Mouse (Mus musculus): Measurements from ENCODE around the gene Ss18l2. TPM values are rescaled to one million over a fixed set of nuclear protein-coding genes. Genes with fewer than 3 reads are reported as not detected.

Ss18l2 gene
- polyA plus RNA-seq, 1 experiment from 2014 or later = 186 TPM

DNA sequence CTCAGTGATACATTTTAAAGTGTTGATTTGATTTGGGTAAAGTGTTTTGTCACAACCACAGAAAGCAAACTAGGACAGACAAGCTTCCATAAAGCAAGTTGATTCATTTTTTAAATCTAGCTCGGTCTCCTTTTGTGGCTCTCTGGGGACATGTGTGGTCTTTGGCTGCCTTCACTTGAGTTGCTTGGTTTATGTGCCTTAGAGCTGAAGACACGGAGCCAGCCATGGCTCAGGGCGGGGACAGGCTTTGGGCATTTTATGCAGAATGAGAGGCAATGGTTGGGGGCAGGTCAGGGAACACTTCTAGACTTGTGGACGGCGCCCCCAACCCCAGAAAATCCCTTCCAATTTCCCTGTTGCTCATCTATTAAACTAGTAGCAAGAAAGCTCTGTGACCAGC lies 36.4 kb upstream of the Ss18l2 start:
- DNase-seq (ENCODE audit: low spot score) (no peak), ATAC-seq (no peak)
- H3K27ac ChIP-seq (ENCODE audit: low read depth, low read length) = no peak overlapping the region
- no peaks in the 10 kb centered on the region for H3K9me3 ChIP-seq (replicated peaks; ENCODE audit: control insufficient read depth, low read length)
- H3K27me3 ChIP-seq (replicated peaks; ENCODE audit: control insufficient read depth, insufficient read depth, low read length) = 0 out of 2 replicates have a peak, but pooled peaks cover 3% of the 10 kb centered on the region
- H3K36me3 ChIP-seq (ENCODE audit: control insufficient read depth, insufficient read depth, low read length) = no peaks in the 10 kb centered on the region
- H3K4me2 ChIP-seq (ENCODE audit: low read length) = no peak overlapping the region
- H3K9ac ChIP-seq (ENCODE audit: low read length) = no peak overlapping the region
- H3K4me1 ChIP-seq (ENCODE audit: control insufficient read depth, insufficient read depth, low read length) = 0 out of 2 replicates have a peak, but pooled peaks cover 6% of the 10 kb centered on the region
- no peak overlapping the region for H3K4me3 ChIP-seq (ENCODE audit: low read depth, low read length)
- WGBS = 86% methylated on average over 5 of the region's 5 CpGs

DNA sequence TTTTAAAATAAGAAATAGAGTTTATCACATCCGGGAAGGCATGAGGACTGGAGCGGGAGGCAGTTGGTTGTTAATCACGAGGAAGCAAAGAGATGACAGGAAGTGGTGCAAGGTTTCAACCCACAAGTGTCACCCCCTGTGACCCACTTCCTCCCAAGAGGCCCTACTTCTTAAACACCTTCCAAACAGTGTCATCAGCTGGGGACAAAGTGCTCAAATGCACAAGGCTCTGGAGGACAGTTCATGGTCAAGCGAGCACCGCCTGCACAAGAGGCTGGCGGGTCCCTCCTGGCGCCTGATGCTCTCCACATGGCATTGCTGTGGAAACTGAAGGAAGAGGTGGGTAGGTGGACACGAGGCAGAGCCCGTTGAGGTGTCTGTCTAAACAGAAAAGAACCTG lies 35.1 kb upstream of the Ss18l2 start:
- Histone ChIP-seq H3K36me3 (ENCODE audit: control insufficient read depth, insufficient read depth, low read length) (no peaks in the 10 kb centered on the region), H3K9ac (ENCODE audit: low read length) (no peak overlapping the region), H3K27me3 (replicated peaks; ENCODE audit: control insufficient read depth, insufficient read depth, low read length) (0 out of 2 replicates have a peak, but pooled peaks cover 3% of the 10 kb centered on the region), H3K9me3 (replicated peaks; ENCODE audit: control insufficient read depth, low read length) (no peaks in the 10 kb centered on the region), H3K4me3 (ENCODE audit: low read depth, low read length) (no peak overlapping the region), H3K4me2 (ENCODE audit: low read length) (no peak overlapping the region), H3K4me1 (ENCODE audit: control insufficient read depth, insufficient read depth, low read length) (no peaks in the 10 kb centered on the region; the same call in 1 of the 2 replicates), H3K27ac (ENCODE audit: low read depth, low read length) (no peak overlapping the region)
- ATAC-seq (no peak), DNase-seq (ENCODE audit: low spot score) (no peak)
- WGBS = 87% methylated on average over 9 of the region's 9 CpGs

DNA sequence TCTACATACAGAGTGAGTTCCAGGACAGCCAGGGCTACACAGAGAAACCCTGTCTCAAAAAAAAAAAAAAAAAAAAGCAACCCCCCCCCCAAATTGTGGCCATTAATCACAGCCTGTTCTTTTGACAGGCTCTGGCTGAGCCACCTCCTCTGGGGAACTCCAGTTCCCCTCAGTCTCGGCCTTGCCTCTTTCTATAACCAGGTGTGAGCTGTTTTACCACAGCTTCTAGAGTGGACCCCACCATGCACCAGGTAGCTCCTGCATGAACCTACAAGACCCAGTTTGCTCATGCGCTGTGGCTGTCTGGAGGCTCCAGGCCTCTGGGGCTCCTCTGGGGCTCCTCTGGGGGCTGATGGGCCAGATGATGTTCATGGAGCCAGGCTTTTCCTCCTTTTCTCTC lies 34.6 kb upstream of the Ss18l2 start:
- H3K9me3 ChIP-seq (replicated peaks; ENCODE audit: control insufficient read depth, low read length) = no peaks in the 10 kb centered on the region
- no peak for ATAC-seq
- no peaks in the 10 kb centered on the region for H3K36me3 ChIP-seq (ENCODE audit: control insufficient read depth, insufficient read depth, low read length)
- no peak overlapping the region for H3K9ac ChIP-seq (ENCODE audit: low read length)
- H3K27ac ChIP-seq (ENCODE audit: low read depth, low read length) = no peak overlapping the region
- no peak overlapping the region for H3K4me2 ChIP-seq (ENCODE audit: low read length)
- no peak for DNase-seq (ENCODE audit: low spot score)
- WGBS = 95% methylated on average over 2 of the region's 2 CpGs
- no peaks in the 10 kb centered on the region; the same call in 1 of the 2 replicates for H3K4me1 ChIP-seq (ENCODE audit: control insufficient read depth, insufficient read depth, low read length)
- H3K27me3 ChIP-seq (replicated peaks; ENCODE audit: control insufficient read depth, insufficient read depth, low read length) = 0 out of 2 replicates have a peak, but pooled peaks cover under 1% of the 10 kb centered on the region
- no peak overlapping the region for H3K4me3 ChIP-seq (ENCODE audit: low read depth, low read length)

GRCm38 (mm10) chr9:121677069-121677468 lies 33.1 kb upstream of the Ss18l2 start:
- no peak overlapping the region for H3K4me2 ChIP-seq (ENCODE audit: low read length)
- ATAC-seq (no peak), DNase-seq (ENCODE audit: low spot score) (no peak)
- H3K4me1 ChIP-seq (ENCODE audit: control insufficient read depth, insufficient read depth, low read length) = no peaks in the 10 kb centered on the region; the same call in 1 of the 2 replicates
- no peak overlapping the region for H3K9ac ChIP-seq (ENCODE audit: low read length)
- no peaks in the 10 kb centered on the region for H3K27me3 ChIP-seq (replicated peaks; ENCODE audit: control insufficient read depth, insufficient read depth, low read length)
- H3K9me3 ChIP-seq (replicated peaks; ENCODE audit: control insufficient read depth, low read length) = no peaks in the 10 kb centered on the region
- WGBS = 94% methylated on average over 4 of the region's 4 CpGs
- H3K36me3 ChIP-seq (ENCODE audit: control insufficient read depth, insufficient read depth, low read length) = peaks cover 9% of the 10 kb centered on the region
- no peak overlapping the region for H3K4me3 ChIP-seq (ENCODE audit: low read depth, low read length)
- H3K27ac ChIP-seq (ENCODE audit: low read depth, low read length) = no peak overlapping the region

GRCm38 (mm10) chr9:121677476-121677875 lies 32.7 kb upstream of the Ss18l2 start:
- no peaks in the 10 kb centered on the region for H3K9me3 ChIP-seq (replicated peaks; ENCODE audit: control insufficient read depth, low read length)
- DNase-seq (ENCODE audit: low spot score) (no peak), ATAC-seq (no peak)
- no peak overlapping the region for H3K4me2 ChIP-seq (ENCODE audit: low read length)
- no peaks in the 10 kb centered on the region for H3K27me3 ChIP-seq (replicated peaks; ENCODE audit: control insufficient read depth, insufficient read depth, low read length)
- H3K36me3 ChIP-seq (ENCODE audit: control insufficient read depth, insufficient read depth, low read length) = peaks cover 13% of the 10 kb centered on the region
- WGBS = 84% methylated on average over 8 of the region's 8 CpGs
- no peaks in the 10 kb centered on the region; the same call in 1 of the 2 replicates for H3K4me1 ChIP-seq (ENCODE audit: control insufficient read depth, insufficient read depth, low read length)
- H3K27ac ChIP-seq (ENCODE audit: low read depth, low read length) = no peak overlapping the region
- H3K4me3 ChIP-seq (ENCODE audit: low read depth, low read length) = no peak overlapping the region
- H3K9ac ChIP-seq (ENCODE audit: low read length) = no peak overlapping the region

- no peak overlapping the region for H3K27ac ChIP-seq (ENCODE audit: low read depth, low read length)
These were observed 30.6 kb upstream of the Ss18l2 start for GRCm38 (mm10) chr9:121679549-121679948.

GRCm38 (mm10) chr9:121681191-121681590 lies 28.9 kb upstream of the Ss18l2 start:
- Histone ChIP-seq H3K4me1 (ENCODE audit: control insufficient read depth, insufficient read depth, low read length) (no peaks in the 10 kb centered on the region; the same call in 1 of the 2 replicates), H3K9ac (ENCODE audit: low read length) (no peak overlapping the region), H3K27ac (ENCODE audit: low read depth, low read length) (no peak overlapping the region), H3K9me3 (replicated peaks; ENCODE audit: control insufficient read depth, low read length) (no peaks in the 10 kb centered on the region), H3K27me3 (replicated peaks; ENCODE audit: control insufficient read depth, insufficient read depth, low read length) (no peaks in the 10 kb centered on the region), H3K36me3 (ENCODE audit: control insufficient read depth, insufficient read depth, low read length) (peaks cover 48% of the 10 kb centered on the region), H3K4me3 (ENCODE audit: low read depth, low read length) (no peak overlapping the region), H3K4me2 (ENCODE audit: low read length) (no peak overlapping the region)
- ATAC-seq (no peak), DNase-seq (ENCODE audit: low spot score) (no peak)
- WGBS = 86% methylated on average over 8 of the region's 8 CpGs

More at GRCm38 (mm10) chr9:121679549-121679948, 30.6 kb upstream of the Ss18l2 start:
- Histone ChIP-seq H3K27me3 (replicated peaks; ENCODE audit: control insufficient read depth, insufficient read depth, low read length) (no peaks in the 10 kb centered on the region), H3K9me3 (replicated peaks; ENCODE audit: control insufficient read depth, low read length) (no peaks in the 10 kb centered on the region), H3K36me3 (ENCODE audit: control insufficient read depth, insufficient read depth, low read length) (peaks cover 34% of the 10 kb centered on the region), H3K4me2 (ENCODE audit: low read length) (no peak overlapping the region), H3K9ac (ENCODE audit: low read length) (no peak overlapping the region), H3K4me3 (ENCODE audit: low read depth, low read length) (no peak overlapping the region), H3K4me1 (ENCODE audit: control insufficient read depth, insufficient read depth, low read length) (no peaks in the 10 kb centered on the region; the same call in 1 of the 2 replicates)
- ATAC-seq (peak; percentile 79), DNase-seq (ENCODE audit: low spot score) (peak; percentile 73)
- 17% methylated on average over 6 of the region's 6 CpGs for WGBS

DNA sequence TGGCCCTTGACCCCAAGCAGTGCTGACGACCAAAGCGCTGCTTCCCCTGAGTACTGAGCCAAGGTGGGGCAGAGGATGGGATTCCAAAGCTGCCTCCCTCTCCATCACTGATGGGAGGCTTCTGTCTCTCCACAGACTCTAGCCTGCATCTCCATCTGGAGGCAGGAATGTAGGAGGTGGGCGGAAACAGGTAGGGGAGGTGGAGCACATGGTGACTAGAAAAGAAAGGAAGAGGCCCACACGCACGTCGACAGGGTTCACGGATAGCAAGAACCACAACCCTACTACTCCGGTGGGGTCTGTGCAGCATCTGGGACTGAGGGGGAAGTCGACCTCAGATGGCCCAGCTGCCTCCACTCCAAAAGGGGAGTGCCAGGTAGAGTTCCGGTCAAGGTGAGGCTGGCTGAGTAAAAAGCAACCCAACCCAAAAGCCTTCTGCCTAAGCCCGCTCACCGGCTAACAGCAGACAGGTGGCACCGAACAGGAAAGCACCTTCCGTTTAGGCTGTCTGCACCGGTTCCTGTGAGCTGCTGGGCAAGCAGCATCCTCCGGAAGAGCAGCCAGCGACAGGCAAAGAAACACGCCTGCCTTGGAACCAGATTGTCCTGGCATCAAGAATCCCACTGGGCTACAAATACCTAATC lies 28.0 kb upstream of the Ss18l2 start:
- H3K4me3 ChIP-seq (ENCODE audit: low read depth, low read length) = no peak overlapping the region
- no peak overlapping the region for H3K27ac ChIP-seq (ENCODE audit: low read depth, low read length)
- WGBS = 85% methylated on average over 18 of the region's 18 CpGs
- no peaks in the 10 kb centered on the region for H3K9me3 ChIP-seq (replicated peaks; ENCODE audit: control insufficient read depth, low read length)
- no peaks in the 10 kb centered on the region; the same call in 1 of the 2 replicates for H3K4me1 ChIP-seq (ENCODE audit: control insufficient read depth, insufficient read depth, low read length)
- H3K9ac ChIP-seq (ENCODE audit: low read length) = no peak overlapping the region
- DNase-seq (ENCODE audit: low spot score) (no peak), ATAC-seq (no peak)
- H3K27me3 ChIP-seq (replicated peaks; ENCODE audit: control insufficient read depth, insufficient read depth, low read length) = no peaks in the 10 kb centered on the region
- peaks cover 54% of the 10 kb centered on the region for H3K36me3 ChIP-seq (ENCODE audit: control insufficient read depth, insufficient read depth, low read length)
- H3K4me2 ChIP-seq (ENCODE audit: low read length) = no peak overlapping the region

- Histone ChIP-seq H3K4me2 (ENCODE audit: low read length) (no peak overlapping the region), H3K4me1 (ENCODE audit: control insufficient read depth, insufficient read depth, low read length) (no peaks in the 10 kb centered on the region), H3K27me3 (replicated peaks; ENCODE audit: control insufficient read depth, insufficient read depth, low read length) (no peaks in the 10 kb centered on the region), H3K9me3 (replicated peaks; ENCODE audit: control insufficient read depth, low read length) (no peaks in the 10 kb centered on the region), H3K4me3 (ENCODE audit: low read depth, low read length) (no peak overlapping the region), H3K27ac (ENCODE audit: low read depth, low read length) (no peak overlapping the region), H3K36me3 (ENCODE audit: control insufficient read depth, insufficient read depth, low read length) (peaks cover 70% of the 10 kb centered on the region), H3K9ac (ENCODE audit: low read length) (no peak overlapping the region)
- ATAC-seq (no peak), DNase-seq (ENCODE audit: low spot score) (no peak)
- 84% methylated on average over 7 of the region's 7 CpGs for WGBS
These were observed 25.4 kb upstream of the Ss18l2 start for GRCm38 (mm10) chr9:121684702-121685101.
